Mouse (Mus musculus) c-Kit-positive CD71-negative TER-119-negative erythroid progenitor cells, embryonic 14.5 days (primary cell): ENCODE measurements around the gene Rab17.

Experiments used
- DNase-seq: peaks from one replicate; pipeline ENCODE4 v3.0.0-alpha.2; 2013; ENCODE audit warnings: low read depth

Gene Rab17

GRCm38 (mm10) chr1:90995916-90996315, 26.5 kb upstream of the Rab17 start:
- no peak for DNase-seq

DNA sequence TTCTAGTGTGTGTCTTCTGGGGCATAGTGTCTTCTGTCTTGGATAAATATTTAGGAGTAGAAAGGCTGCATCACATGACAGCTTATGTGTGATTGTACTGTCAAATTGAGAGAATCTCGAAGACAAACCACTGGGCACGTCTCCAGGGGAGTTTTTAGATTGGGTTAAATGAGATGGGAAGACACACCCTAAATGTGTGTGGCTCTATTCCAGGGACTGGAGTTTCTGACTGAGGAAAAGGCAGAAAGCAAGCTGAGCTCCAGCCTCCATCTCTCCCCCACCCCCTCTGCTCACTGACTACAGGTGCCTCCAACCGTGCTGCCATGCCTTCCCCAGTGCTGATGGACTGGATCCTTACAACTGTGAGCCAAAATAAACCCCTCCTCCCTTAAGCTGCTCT, 11.9 kb upstream of the Rab17 start:
- DNase-seq: no peak

DNA sequence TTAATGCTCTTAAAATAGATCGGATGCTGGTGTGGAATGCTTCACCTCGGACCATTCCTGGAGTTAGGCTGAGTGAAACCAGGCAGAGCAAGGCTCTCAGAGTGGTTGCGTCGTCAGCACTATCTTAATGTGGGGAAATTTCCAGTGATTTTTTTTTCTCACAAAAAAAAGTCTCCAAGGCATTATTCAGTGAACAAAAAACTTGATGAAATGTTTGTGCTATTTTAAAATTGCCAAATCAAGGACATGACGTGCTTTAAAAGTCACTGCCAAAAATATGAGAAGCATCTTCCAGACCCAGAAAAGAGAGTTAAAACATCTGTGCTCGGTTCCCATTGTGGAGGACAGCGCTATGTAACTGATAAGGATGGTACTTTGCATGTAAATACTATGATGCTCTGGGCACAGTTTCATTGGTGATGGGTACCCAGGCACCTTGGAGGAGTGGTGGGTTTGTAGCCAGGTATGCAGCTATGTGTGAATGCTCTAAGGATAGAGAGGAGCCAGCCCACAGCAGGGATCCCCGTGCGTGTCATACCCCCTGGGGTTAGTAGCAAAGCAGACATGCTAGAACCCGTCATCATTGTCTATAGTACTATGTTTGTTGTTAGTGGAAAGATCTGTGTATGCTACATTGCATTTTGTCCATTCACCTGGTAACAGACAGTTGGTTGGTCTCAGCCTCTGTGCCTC, 11.3 kb upstream of the Rab17 start:
- DNase-seq: no peak

DNA sequence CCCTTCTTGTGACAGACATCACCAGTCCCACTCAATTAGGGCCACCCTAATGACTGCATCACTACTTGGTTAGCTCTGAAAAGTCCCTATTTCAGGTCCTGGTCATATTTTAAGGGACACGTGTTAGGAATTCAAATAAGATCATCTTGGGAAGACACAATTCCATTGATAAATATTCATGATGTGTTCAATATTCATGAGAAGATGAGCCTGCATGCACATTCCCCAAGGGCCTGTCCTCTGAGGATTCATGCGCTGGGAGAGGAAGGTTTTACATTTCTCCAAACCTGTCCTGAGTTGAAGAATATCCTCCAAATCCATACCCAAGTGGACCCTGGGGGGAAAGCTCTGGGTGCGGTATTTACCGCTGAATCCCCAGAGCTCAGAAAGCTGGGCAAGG, 6.5 kb upstream of the Rab17 start:
- no peak for DNase-seq

- DNase-seq: peak; percentile 50
These were observed 5.6 kb upstream of the Rab17 start for GRCm38 (mm10) chr1:90974906-90975649.

GRCm38 (mm10) chr1:90973574-90973911, 4.1 kb upstream of the Rab17 start:
- no peak for DNase-seq

DNA sequence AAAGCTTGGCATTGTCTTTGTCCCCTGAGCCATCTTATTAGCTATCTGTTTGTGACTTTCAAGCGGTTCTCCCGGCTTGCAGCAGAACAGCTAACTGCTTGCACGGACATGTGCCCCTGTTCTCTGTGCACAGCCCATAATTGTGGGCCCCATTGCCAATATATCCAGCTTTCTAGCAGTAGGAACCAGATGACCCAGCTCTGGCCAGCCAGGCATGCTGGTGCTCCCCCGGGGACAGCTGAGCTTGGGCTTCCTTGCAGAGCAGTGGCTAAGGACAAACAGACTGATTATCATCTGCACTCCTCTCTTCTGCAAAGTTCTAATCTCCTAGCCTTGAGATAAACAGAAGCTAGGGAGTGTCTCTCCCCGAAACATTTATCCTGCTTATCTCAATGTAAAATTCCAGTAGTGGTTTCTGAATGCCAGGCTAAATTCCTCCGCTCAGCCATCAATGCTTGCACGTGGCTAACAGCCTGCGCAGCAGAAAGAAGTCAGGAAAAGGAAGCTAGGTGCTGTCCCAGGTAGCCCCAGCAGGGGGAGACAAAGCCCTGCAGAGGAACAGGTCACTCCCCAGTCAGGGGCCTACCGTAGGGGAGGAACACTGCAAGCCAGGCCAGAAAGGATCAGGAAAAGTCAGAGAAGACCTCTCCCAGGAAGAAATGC, 3.6 kb upstream of the Rab17 start:
- DNase-seq: peak; percentile 75

DNA sequence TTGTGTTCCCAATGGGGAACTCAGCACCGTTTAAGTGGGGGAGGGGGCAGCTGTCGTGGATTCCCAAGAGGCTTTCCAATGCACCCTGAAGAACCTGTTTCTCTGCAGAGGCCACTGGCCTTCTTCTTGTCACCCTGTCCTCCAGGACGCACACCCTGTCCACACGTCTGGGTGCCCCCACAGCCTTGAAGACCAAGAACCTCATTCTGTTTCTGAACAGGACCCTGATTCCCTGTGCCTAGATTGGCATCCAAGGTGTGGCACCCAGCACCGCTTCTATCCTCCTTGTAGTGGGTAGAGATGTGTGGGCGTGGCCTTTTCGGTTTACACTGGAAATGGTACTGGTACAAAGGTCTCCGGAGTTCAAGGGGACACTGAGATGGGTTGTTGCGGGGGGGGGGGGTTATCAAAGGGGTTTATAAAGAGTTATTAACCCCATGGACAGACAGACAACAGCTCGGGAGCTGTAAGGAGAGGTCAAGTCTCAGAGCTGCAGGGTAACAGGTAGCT, 475 bp upstream of the Rab17 start:
- no peak for DNase-seq

GRCm38 (mm10) chr1:90968649-90969048, 812 bp downstream of the Rab17 start:
- DNase-seq: no peak

DNA sequence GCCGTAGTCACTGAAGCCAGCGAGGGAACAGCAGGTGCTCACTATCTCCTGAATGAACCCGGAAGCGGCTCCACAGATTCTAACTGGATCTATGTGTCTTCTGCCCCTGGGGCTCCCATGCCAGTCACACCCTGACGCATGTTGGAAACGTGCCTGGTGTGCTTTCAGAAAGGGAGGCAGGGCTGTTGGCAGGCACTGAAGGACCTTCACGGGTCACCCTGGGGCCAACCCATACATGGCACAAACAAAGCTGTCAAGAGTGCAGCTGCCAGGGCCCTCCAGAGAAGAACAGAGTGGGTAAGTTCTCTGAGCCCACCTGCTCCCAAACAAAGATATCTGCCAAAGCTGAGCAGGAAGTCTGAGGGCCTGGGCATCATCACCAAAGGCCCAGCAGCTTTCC, 1.9 kb downstream of the Rab17 start:
- no peak for DNase-seq

DNA sequence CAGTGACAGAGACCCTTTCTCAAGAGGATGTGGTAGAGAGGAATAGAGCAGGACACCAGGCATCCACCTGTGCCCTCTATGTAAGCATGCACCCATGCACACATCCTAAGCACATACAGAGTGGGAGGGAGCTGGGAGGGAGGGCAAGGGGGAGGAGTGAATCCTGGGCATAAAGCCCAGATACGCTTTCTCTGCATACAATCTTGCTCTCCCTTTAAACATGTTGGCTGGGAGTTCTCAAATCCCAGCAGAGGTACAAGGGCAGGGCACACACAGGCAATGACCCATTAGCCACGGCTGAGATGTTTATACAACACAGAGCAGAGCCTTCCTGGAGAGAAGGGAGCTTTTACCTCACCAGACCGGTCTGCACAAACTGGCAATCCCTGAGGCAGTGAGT, 6.5 kb downstream of the Rab17 start:
- DNase-seq: no peak

- DNase-seq: no peak
These were observed 6.9 kb downstream of the Rab17 start for GRCm38 (mm10) chr1:90962526-90962925.

- peak; percentile 54 for DNase-seq
These were observed 13.0 kb downstream of the Rab17 start for GRCm38 (mm10) chr1:90956245-90957096.

- DNase-seq: no peak
These were observed 15.8 kb downstream of the Rab17 start for GRCm38 (mm10) chr1:90953688-90954087.

DNA sequence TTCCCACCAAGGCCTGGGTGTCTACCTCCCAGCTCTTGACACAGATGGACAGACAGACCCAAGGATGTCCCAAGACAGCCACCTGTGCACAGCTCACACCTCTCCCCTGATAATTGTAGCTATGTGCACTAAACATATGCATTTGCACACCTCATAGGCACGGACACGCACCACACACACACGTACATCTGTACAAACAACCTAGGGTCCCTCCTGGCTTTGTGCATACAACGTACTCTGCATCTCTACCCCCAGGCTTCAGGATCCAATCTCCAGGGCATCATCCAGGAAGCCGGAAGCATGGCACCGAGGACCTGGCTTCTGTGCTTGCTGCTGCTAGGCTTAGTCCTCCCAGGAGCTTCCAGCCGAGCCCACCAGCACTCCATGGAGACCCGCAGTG, 16.7 kb downstream of the Rab17 start, which contains the start of gene Prlh:
Prlh (plus strand) TSS at position 301 of the 400 bp plus-strand sequence.
- no peak for DNase-seq

DNA sequence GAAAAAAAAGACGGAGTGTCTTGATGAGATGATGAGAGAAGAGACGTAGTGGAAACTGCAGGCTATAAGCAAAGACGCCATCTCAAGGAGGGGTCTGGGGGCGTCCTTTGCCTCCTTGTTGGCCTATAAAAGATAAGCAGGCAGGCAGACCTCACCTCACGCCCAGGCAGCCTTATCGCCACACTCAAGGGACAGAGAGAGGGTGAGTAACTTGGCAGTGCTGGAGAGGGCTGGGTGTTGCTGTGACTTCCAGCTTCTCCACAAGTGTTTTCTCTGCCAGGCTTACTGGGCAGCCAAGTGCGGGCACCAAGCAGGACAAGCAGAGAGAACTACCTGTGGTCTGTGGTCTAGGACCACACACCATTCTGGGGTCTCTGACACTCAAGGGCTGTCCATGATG, 17.8 kb downstream of the Rab17 start:
- DNase-seq: no peak

DNA sequence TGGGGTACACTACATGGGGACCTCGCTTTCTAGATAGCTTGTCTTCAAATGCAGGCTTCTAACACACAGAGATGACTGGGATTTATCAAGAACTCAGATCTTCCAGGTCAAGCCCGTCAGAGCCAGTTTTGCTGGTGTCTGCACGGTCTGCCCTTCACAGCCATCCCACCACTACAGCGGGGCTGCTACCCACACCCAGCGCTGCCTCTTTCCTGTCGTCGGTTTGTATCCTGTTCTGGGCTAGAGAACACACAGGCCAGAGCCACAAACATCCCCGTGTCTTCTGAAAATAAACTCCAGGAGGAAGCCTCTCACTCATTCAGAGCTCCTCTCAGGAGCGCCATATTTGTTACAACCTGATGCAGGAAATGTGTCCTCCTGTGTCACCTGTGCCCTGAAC, 20.2 kb downstream of the Rab17 start:
- no peak for DNase-seq

DNA sequence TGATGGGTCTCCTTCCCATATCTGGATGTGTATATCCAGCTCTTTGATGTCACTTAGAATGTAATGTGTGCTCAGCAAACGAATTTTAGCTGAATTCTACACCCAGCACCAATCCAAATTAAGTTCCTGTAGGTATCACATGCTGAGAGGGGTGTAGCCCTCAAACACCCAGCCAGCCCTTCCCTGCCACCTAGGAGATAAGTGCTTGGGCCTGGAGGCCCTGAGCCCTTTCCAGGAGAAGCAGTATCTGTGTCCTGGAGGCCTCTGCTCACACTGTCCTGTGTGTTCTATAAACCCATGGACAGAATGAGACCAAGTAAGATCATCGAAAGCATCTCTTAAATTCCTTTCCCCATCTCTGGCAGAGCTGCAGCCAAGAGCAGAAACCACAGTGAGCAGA, 22.2 kb downstream of the Rab17 start:
- no peak for DNase-seq

GRCm38 (mm10) chr1:90945171-90945570, 24.3 kb downstream of the Rab17 start:
- no peak for DNase-seq

- DNase-seq: no peak
These were observed 29.5 kb downstream of the Rab17 start for GRCm38 (mm10) chr1:90939980-90940379.

- DNase-seq: no peak
These were observed 32.5 kb downstream of the Rab17 start for GRCm38 (mm10) chr1:90936990-90937389.

GRCm38 (mm10) chr1:90933001-90933400, 36.5 kb downstream of the Rab17 start:
- DNase-seq: no peak
